Comparison of ENCODE assay signal across 8 mouse cellular contexts in genomic region chr12:31653611-31654010, GRCm38 (mm10). TPM values are rescaled to one million over a fixed set of nuclear protein-coding genes. Genes with fewer than 3 reads are reported as not detected.
DNase-seq lines count a peak whose midpoint lies in the region; ATAC-seq and TF ChIP-seq lines count a peak whose summit lies in the region.

No protein-coding gene starts in this region.

- intact Hi-C loops in gastrocnemius, postnatal 36 days (cut with DNase I) = loop anchor here (1.0 to 10.0 kb wide), 2 partner anchors 19 to 271 kb away; partner anchors contain the start of gene Bcap29

- peak overlapping the region; percentile 13 for H3K4me3 ChIP-seq in kidney, embryonic 15.5 days (replicated peaks)
- peak overlapping the region; percentile 47 to 85 for H3K4me3 ChIP-seq in MEL (ENCODE audit: control insufficient read depth in 1 of 2, insufficient read depth in 1 of 2, low read depth in 2 of 2, low read length in 2 of 2)
- H3K4me3 ChIP-seq in hindbrain, embryonic 14.5 days (replicated peaks; ENCODE audit: low read length) = peak overlapping the region; percentile 94; the same call in 1 of the 2 replicates
- no peak overlapping the region for H3K4me3 ChIP-seq in midbrain, embryonic 15.5 days

- TF ChIP-seq EP300 in MEL (IDR thresholded peaks at IDR 0.05; ENCODE audit: low read depth in 1 of 2, low read length in 2 of 2) = no peak

- peaks cover 18% of the 10 kb centered on the region for H3K79me2 ChIP-seq in MEL (ENCODE audit: control insufficient read depth, insufficient read depth, low read length, poor library complexity)

- TF ChIP-seq POLR2A in MEL (IDR thresholded peaks at IDR 0.05; ENCODE audit: control insufficient read depth in 1 of 2, insufficient read depth in 1 of 2, low read depth in 1 of 2, low read length in 2 of 2, poor library complexity in 1 of 2) = no peak

- TF ChIP-seq CTCF in MEL (IDR thresholded peaks at IDR 0.05 in 2 of 3, conservative IDR thresholded peaks at IDR 0.05 in 1 of 3; ENCODE audit: control insufficient read depth in 1 of 3, insufficient read depth in 1 of 3, low read depth in 2 of 3, low read length in 3 of 3, poor library complexity in 1 of 3, severe bottlenecking in 1 of 3) = no peak

- H3K27ac ChIP-seq in kidney, embryonic 15.5 days = no peak overlapping the region
- H3K27ac ChIP-seq in MEL (ENCODE audit: control insufficient read depth, low read depth, low read length) = peak overlapping the region; percentile 4; the same call in 1 of the 2 replicates
- H3K27ac ChIP-seq in hindbrain, embryonic 14.5 days = no peak overlapping the region
- H3K27ac ChIP-seq in midbrain, embryonic 15.5 days = no peak overlapping the region

- H3K9ac ChIP-seq in kidney, embryonic 15.5 days = peak overlapping the region; percentile 26; the same call in 1 of the 2 replicates
- H3K9ac ChIP-seq in MEL (ENCODE audit: control insufficient read depth, low read depth, low read length, poor library complexity, severe bottlenecking) = peak overlapping the region; percentile 98
- H3K9ac ChIP-seq in hindbrain, embryonic 14.5 days = peak overlapping the region; percentile 79
- H3K9ac ChIP-seq in midbrain, embryonic 15.5 days = no peak overlapping the region

- H3K9me3 ChIP-seq in kidney, embryonic 15.5 days (replicated peaks) = no peaks in the 10 kb centered on the region
- H3K9me3 ChIP-seq in MEL (replicated peaks; ENCODE audit: insufficient read depth, low read length) = no peaks in the 10 kb centered on the region
- no peaks in the 10 kb centered on the region for H3K9me3 ChIP-seq in hindbrain, embryonic 14.5 days (ENCODE audit: control insufficient read depth, low read length)
- H3K9me3 ChIP-seq in midbrain, embryonic 15.5 days = no peaks in the 10 kb centered on the region

- ATAC-seq in kidney, embryonic 15.5 days (replicated peaks; ENCODE audit: low FRiP score) = no peak
- ATAC-seq in hindbrain, embryonic 14.5 days (ENCODE audit: low FRiP score) = no peak
- no peak for ATAC-seq in midbrain, embryonic 15.5 days (replicated peaks)

- TF ChIP-seq RAD21 in MEL (IDR thresholded peaks at IDR 0.05; ENCODE audit: low read depth, low read length) = no peak

- peak overlapping the region; percentile 65 for H3K4me2 ChIP-seq in kidney, embryonic 15.5 days
- peak overlapping the region; percentile 81 for H3K4me2 ChIP-seq in hindbrain, embryonic 14.5 days (replicated peaks)
- H3K4me2 ChIP-seq in midbrain, embryonic 15.5 days = peak overlapping the region; percentile 72; the same call in 1 of the 2 replicates

- peaks cover 12% of the 10 kb centered on the region for H3K36me3 ChIP-seq in kidney, embryonic 15.5 days
- peaks cover 0 to 12% of the 10 kb centered on the region in 2 experiments; a peak in 3 of 4 replicates for H3K36me3 ChIP-seq in MEL (ENCODE audit: control insufficient read depth in 1 of 2, insufficient read depth in 2 of 2, low read length in 2 of 2)
- H3K36me3 ChIP-seq in hindbrain, embryonic 14.5 days (replicated peaks; ENCODE audit: control insufficient read depth, insufficient read depth) = peaks cover 4% of the 10 kb centered on the region; the same call in 1 of the 2 replicates
- H3K36me3 ChIP-seq in midbrain, embryonic 15.5 days (replicated peaks) = no peaks in the 10 kb centered on the region

- DNase-seq in kidney, postnatal 14 days = no peak
- DNase-seq in MEL (ENCODE audit: low read depth, low spot score) (peak; percentile 58), MN1 (ENCODE audit: low spot score) (no peak)
- DNase-seq in hindbrain, embryonic 14.5 days (ENCODE audit: low spot score) = no peak
- no peak for DNase-seq in right cerebral cortex, adult 18-20 months
- DNase-seq in gastrocnemius, postnatal 36 days = no peak

- H3K4me1 ChIP-seq in kidney, embryonic 15.5 days = peaks cover 8% of the 10 kb centered on the region
- peaks cover 2 to 3% of the 10 kb centered on the region in 2 experiments; a peak in 3 of 4 replicates for H3K4me1 ChIP-seq in MEL (ENCODE audit: control insufficient read depth in 1 of 2, insufficient read depth in 2 of 2, low read length in 2 of 2)
- peaks cover 9% of the 10 kb centered on the region for H3K4me1 ChIP-seq in hindbrain, embryonic 14.5 days (replicated peaks; ENCODE audit: control insufficient read depth, insufficient read depth, low read length)
- H3K4me1 ChIP-seq in midbrain, embryonic 15.5 days = peaks cover 6% of the 10 kb centered on the region

- H3K27me3 ChIP-seq in kidney, embryonic 15.5 days = no peaks in the 10 kb centered on the region
- H3K27me3 ChIP-seq in MEL (ENCODE audit: control insufficient read depth in 1 of 2, insufficient read depth in 2 of 2, low read length in 2 of 2) = no peaks in the 10 kb centered on the region
- H3K27me3 ChIP-seq in hindbrain, embryonic 14.5 days (ENCODE audit: control insufficient read depth, insufficient read depth, low read length) = no peaks in the 10 kb centered on the region
- no peaks in the 10 kb centered on the region for H3K27me3 ChIP-seq in midbrain, embryonic 15.5 days (replicated peaks)

- 83% methylated on average over 5 of the region's 5 CpGs for WGBS in kidney, embryonic 15.5 days
- WGBS in hindbrain, embryonic 14.5 days = 83% methylated on average over 5 of the region's 5 CpGs
- 77% methylated on average over 5 of the region's 5 CpGs for WGBS in midbrain, embryonic 15.5 days

TF ChIP-seq in MEL, 35 proteins besides CTCF, POLR2A, EP300 and RAD21:
- TF ChIP-seq CHD1 (IDR thresholded peaks at IDR 0.05; ENCODE audit: low read depth, low read length) = no peak
- TF ChIP-seq TBP (IDR thresholded peaks at IDR 0.05; ENCODE audit: low read depth, low read length) = 0 out of 2 replicates have a peak, but pooled peaks have one; percentile 14
TF ChIP-seq in MEL: peak in this region for 1.

RNA-seq across cellular contexts. Expression of gene Dus4l, which starts 1.0 kb away (rescaled TPM):
- 12.4 and 14.6 TPM in 2 replicates for polyA plus RNA-seq in kidney, embryonic 15.5 days (2015; fragmentation: Nextera tagmentation; extraction: Ambion mirVana)
- 9.6 and 11.9 TPM in 2 replicates for total RNA-seq in MEL (2012; rRNA removed)
- 10 to 100 TPM in 1 of 2 experiments, not detected in 1; 12.1 TPM for polyA plus RNA-seq in MEL (2012; ENCODE audit: insufficient read depth in 1 of 2, insufficient read length in 2 of 2, low read depth in 1 of 2, low replicate concordance in 2 of 2, missing spikeins in 1 of 2)
- polyA plus RNA-seq in hindbrain, embryonic 14.5 days (2014; fragmentation: Nextera tagmentation; extraction: Ambion mirVana) = 7.2 and 9.3 TPM in 2 replicates
- 6.2 and 7.2 TPM in 2 replicates for polyA plus RNA-seq in midbrain, embryonic 15.5 days (2015; fragmentation: Nextera tagmentation; extraction: Ambion mirVana)
- total RNA-seq in gastrocnemius, postnatal 36 days (2021) = 1 to 10 TPM; 2.6 to 5.2 TPM

RNA-seq across cellular contexts. Expression of gene Cog5, which starts 1.1 kb away (rescaled TPM):
- 27.9 and 29.1 TPM in 2 replicates for polyA plus RNA-seq in kidney, embryonic 15.5 days (2015; fragmentation: Nextera tagmentation; extraction: Ambion mirVana)
- total RNA-seq in MEL (2012; rRNA removed) = 20.0 and 27.1 TPM in 2 replicates
- polyA plus RNA-seq in MEL (2012; ENCODE audit: insufficient read depth in 1 of 2, insufficient read length in 2 of 2, low read depth in 1 of 2, low replicate concordance in 2 of 2, missing spikeins in 1 of 2) = 10 to 100 TPM in 1 of 2 experiments, not detected in 1; 28.4 TPM
- polyA plus RNA-seq in hindbrain, embryonic 14.5 days (2014; fragmentation: Nextera tagmentation; extraction: Ambion mirVana) = 34.3 and 38.0 TPM in 2 replicates
- polyA plus RNA-seq in midbrain, embryonic 15.5 days (2015; fragmentation: Nextera tagmentation; extraction: Ambion mirVana) = 26.1 and 28.4 TPM in 2 replicates
- 10 to 100 TPM; 22.7 to 25.1 TPM for total RNA-seq in gastrocnemius, postnatal 36 days (2021)

RNA-seq across cellular contexts. Expression of gene Bcap29, which starts 19.2 kb away (rescaled TPM):
- polyA plus RNA-seq in kidney, embryonic 15.5 days (2015; fragmentation: Nextera tagmentation; extraction: Ambion mirVana) = 29.2 and 33.6 TPM in 2 replicates
- 30.9 and 34.0 TPM in 2 replicates for total RNA-seq in MEL (2012; rRNA removed)
- polyA plus RNA-seq in MEL (2012; ENCODE audit: insufficient read depth in 1 of 2, insufficient read length in 2 of 2, low read depth in 1 of 2, low replicate concordance in 2 of 2, missing spikeins in 1 of 2) = 10 to 100 TPM in 1 of 2 experiments, not detected in 1; 63.4 TPM
- 27.8 and 29.3 TPM in 2 replicates for polyA plus RNA-seq in hindbrain, embryonic 14.5 days (2014; fragmentation: Nextera tagmentation; extraction: Ambion mirVana)
- 23.5 and 25.7 TPM in 2 replicates for polyA plus RNA-seq in midbrain, embryonic 15.5 days (2015; fragmentation: Nextera tagmentation; extraction: Ambion mirVana)
- total RNA-seq in gastrocnemius, postnatal 36 days (2021) = 10 to 100 TPM; 24.9 to 29.0 TPM
